Mouse (Mus musculus) brain, embryonic 18.5 days (tissue): ENCODE measurements around the gene Rap1gap2.

Source experiments
- DNase-seq: peaks from one replicate; pipeline ENCODE4 v3.0.0-alpha.2; 2012; ENCODE audit warnings: low read depth, low spot score

Rap1gap2 gene

DNA sequence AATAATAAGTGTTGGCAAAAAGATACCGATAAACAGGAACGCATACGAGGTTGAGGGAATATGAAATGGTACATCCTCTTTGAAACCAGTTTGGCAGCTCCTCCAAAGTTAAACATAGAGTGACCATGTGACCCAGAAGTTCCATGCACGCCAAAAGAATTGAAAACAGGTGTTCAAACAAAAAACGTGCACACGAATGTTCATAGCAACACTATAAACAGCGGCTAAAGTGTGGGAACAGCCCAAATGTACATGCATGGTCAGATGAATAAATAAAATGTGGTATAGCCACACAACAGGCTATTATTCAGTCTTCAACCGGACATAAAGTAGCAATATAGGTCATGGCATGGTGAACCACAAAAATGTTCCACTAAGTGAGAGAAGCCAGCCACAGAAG, 108.2 kb downstream of the Rap1gap2 start:
- no peak for DNase-seq

DNA sequence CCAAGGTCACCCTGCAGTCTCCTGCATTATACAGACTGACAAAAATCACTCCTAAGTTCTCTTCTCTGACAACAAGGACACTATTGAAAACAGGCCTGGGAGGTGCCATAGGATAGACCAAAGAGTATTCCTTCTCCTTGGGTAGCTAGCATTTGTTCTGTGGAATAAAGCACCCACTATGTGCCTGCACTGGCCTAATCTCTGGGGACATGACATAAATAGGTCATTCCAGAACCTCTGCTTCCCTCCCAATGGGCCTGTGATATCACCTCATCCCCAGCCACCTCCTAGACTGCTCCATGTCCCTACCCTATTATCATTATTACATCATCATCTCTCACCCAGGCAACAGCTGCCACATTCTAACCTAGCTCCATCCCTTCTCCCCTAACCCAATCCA, 108.7 kb downstream of the Rap1gap2 start:
- no peak for DNase-seq

DNA sequence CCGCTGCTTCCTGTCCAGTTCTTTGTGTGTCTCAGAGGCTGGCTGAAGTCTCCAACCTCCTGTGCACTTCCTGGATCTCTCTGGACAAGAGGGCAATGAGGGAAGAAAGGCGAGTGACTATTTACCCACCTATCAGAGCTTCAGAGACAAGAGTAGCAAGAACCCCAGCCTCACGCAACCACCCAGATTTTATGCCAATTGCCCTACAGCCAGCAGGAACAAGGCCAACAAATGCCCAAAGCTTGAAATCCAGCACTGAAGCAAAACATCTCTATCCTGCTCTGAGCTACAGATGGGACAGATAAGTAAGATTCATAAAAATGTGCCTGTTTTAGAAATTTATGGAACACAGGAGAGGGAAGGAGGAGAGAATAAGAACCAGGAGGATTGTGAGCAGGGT, 109.7 kb downstream of the Rap1gap2 start:
- DNase-seq = no peak

DNA sequence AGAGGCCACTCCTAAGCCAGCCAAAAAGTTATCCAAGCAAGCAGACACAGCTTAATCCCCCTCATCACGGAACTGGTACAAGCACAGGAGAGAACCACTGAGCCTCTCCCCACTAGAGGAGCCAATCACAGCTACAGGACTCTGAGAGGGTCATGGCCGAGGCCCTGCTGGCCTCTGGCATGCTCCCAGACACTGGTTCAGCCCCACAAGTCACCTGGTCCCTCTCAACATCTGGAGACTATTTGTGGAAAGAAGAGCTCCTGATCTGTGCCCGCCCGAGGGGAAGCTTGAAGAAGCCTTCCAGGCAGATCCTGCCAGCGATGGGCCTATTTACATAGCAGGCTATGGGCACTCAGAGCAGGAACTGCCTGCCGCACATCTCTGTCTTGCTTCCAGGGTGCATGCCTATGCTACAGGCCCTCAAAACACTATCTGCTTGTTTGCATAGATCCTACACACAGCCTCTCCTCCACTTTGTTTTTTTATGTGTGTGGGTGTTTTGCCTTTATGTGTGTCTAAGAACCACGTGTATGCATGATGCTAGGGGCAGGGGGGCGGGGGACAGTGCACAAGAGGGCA, 111.1 kb downstream of the Rap1gap2 start:
- DNase-seq = no peak

DNA sequence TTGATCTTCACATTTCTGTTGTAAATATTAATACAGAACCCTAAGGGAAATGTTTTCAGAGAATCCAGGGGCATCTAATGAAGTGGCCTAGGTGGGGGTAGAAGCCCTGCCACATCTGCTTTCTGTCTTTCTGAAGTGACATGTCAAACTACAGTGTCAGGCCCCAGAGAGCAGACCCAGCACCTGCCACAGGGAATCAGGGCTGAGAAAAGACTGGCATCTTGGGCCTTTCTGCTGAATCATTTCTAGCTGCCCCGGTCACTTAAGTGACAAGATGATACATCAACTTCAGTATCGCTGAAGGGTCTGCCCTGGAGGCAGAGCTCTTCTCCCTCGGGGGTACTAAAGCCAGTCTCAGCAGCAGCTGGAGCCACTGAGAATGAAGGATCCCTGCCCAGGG, 111.7 kb downstream of the Rap1gap2 start:
- DNase-seq = no peak

DNA sequence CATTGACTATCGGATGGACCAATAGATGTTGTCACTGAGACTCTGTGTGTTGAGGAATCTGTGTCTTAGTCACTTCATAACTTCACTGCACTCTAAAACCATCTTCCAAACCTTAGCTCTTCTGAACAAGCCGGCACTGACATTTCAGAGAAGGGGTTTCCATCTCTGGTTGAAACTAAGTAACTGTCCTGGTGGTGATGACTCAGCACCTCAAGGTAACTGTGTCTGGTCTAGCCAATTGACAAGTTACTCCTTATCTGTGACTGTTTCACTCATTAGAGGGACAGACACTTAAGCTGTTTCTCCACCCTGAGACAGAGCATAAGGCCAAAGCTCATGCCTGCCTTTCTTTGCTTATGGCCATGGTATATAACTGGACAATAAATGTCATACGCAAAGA, 114.1 kb downstream of the Rap1gap2 start:
- no peak for DNase-seq

DNA sequence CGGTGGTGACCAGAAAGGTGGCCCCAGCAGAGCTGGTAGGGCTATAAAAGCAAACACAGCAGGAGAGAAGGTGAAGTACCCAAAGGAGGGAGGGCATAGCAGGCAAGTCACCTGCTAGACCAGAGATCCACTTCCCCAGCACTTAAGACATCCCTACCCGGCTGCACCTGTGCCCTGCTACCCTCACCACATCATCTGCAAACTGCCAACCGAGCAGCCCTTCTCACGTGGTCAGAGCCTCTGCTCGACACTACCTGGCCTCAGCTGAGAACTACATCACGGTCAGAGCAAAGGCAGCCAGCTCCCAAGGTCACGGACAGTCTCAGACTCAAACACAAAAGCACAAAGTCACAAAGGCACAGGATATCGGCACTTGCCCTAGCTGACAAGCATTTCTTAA, 116.8 kb downstream of the Rap1gap2 start:
- no peak for DNase-seq

DNA sequence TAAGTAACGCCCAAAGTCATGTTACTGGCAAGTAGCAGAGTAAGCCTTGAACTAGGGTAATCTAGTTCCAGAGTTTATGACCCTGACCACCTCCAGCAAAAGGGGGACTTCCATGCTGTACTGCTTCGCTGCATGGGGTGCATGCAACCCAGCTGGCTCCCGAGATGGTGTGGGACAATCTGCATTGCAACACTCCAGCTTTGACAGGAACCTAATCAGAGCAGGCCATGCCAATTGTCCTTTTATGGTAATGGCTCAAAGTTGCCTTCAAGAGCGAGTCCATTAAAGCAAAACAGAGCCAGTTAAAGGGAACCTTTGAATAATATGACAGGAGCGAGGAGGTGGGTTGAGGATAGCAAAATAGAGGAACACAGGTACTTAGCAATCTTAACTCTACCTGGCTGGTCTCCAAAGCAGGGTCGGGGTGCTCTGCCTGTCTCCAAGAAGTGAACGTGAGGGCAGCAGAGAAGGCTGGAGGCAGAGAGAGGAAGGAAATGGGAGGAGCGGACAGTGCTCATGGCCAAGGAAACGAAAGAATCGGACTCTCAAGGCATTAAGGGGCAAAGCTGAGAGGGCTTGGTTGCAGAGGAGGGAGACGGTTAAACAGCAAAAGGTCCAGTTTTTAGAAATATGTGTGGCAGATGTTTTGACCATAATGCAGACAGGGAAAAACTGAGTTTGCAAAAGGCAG, 117.4 kb downstream of the Rap1gap2 start:
- DNase-seq = no peak

DNA sequence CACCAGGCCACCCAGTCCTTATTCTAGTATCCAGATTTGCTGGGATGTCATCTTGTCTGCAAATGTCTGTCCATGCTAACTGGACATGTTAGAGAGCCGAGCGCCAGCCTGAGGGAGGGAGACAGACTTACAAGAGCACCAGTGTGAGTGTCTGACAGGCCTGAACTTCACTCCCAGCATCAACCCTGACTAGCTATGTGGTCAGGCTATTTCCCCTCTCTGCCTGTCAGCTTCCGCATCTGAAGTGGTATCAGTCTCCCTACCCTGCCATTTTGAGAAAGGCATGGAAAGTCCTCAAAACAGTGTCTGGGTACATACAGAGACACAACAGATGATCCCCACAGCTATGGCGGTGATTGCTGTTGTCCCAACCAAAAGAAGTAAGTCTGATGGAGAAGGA, 119.6 kb downstream of the Rap1gap2 start:
- DNase-seq = no peak

DNA sequence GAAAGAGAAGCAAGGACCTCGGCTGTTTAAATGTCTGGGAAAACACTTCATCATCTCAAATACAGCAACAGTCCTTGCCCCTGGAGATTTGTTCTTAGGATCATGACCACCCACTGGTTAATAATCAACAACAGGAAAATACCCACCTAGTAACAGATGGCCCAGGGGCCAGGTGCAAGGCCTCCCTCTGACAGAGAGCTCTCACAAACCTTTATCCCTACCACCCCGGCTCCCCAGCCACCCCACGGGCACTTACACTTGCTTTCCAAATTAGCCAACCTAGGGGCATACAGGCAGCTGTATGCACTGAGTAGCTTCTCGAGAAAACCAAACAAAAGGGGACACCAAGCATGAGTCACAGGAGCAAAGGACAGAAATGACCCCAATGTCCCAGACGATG, 121.5 kb downstream of the Rap1gap2 start:
- DNase-seq = no peak

DNA sequence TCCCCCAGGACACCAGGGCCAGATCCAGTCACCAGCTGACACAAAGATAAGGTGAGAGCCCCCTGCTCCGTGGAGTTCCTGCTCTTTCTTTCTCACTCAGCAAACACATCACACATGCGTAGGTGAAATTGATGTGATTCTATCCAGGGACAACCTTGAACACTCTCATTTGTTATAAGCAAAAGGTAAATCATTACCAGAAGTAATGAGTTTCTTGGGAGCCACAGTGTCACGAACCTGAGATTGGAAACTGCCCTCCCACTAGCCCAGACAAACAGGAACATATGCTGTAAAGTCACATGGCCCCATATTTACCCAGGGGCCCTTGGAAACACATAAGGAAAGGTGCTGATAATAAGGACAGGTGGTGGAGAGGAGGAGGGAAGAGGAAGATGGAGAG, 122.8 kb downstream of the Rap1gap2 start:
- DNase-seq = no peak

DNA sequence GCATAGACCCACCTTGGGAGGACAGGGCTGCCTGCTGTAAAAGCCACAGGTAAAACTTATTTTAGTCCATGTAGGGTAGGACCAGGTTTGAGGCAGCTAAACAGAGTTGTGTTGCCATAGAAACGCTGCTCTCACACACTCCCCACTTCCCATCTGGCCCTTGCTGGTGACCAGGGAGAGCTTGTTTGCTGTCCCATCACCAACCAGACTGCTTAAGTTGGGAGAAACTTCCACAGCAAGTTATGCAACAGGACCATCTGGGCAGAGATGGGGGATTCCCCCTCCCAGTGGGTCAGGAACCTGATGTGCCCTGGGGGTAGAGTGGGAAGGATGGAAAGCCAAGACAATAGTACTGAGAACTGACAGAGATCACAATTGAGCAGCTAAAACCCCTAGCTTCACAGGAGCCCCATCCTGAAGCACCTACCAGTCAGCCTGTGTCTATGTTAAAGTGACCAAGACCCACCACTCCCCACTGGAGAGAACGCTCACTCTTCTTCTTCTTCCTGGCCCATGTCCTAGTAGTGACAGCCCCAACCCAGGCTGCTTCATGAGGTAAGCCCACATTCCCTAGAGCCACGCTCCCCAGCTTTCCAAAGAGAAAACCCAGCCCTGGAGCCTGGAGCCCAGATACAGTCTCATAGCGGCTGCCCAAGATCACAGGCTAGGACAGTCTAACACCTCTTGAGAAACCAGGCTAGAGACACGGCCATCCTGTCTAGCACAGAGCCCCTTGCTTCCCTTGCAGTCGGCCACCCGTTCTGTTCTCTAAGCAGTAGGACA, 125.1 kb downstream of the Rap1gap2 start:
- DNase-seq = no peak

DNA sequence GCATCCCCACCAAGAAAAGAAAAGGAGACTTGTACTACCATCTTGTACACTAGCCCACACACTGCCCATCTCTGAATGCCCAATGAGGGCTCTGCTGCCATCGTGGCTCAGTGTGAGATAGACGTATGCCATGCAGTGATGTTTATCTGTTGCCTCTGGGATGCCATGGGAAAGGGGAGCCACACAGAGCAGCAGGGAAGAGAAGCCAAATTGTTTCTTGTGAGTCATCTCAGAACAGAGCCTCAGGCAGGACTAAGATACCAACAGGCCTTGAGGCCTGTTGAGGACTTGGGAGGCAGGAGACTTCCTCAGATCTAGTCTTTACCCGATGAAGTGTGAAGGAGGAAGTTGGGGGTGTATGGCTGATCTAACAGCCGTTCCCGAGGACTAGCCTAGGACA, 126.8 kb downstream of the Rap1gap2 start:
- DNase-seq = no peak

DNA sequence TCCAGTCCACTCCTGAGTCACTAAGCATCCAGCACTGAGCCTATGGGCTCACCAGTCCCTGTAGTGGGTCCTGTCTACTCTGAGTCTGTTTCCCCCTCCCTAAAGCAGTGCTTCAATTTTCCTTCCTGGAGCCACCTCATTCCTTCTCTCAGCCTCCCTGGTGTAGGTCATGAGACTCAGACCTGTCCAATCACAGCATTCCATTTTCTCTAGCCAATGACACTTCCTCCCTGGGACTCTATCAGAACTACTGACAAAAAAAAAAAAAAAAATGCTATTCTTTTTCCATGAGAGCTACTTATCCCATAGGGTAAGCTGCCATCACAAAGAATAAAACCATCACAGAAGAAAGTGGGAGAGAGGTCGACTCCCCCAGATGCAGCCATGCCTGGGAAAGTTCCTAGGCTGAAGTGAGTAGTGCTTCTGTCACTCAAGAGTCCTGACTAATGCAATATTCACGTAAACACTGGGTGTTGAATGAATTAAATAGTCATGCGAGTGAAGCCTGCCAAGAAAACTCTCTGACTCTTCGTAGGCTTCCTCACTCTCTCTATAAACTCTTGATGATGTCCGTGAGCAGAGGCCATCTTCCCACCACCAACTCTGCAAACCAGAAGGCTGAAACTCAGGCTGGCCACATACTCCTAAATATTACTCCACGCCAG, 127.4 kb downstream of the Rap1gap2 start:
- no peak for DNase-seq

DNA sequence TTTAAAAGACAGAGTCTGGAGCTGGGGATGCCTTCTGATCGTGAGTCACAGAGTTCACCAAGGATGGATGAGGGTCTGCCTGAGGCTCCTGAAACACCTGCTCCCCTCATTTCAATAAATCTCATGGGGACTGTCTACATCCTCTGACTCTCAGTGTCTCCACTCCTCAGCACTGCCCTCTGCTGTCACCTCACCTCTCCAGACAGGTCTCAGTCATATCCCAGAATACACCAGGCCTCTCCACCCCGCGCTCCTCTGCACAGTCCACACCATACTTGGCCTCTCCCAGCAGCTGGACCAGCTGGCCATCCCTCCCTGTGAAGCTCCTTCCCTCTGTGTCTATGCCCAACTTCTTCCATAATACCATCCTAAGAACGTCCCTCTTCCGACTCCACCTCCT, 128.9 kb downstream of the Rap1gap2 start:
- no peak for DNase-seq

DNA sequence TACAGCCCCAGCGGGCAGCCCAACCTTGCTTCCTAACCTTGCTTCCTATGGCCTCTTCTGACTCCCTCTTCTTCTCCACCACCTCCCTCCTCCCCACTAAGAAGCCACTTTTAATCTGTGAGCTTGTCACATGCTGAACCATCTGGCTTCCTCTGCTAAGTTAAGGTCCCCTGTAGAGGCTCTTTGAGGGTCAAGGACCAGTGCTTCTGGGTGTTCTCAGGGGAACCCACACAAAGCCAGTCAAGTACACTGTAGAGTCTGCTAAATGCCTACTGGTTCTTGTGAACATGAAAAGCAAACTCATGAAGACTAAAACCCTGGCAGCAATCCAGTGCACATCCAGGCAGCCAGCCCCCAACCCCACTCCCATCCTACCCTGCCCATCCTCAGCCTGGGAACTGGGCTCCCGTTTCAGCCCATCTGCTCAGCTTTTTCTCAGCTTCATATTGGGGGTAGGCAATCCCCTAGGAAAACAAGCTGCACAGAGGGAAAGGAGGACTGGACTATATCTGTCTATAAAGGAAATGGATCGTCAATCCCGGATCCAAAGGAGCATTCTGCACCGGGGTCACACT, 130.9 kb downstream of the Rap1gap2 start:
- peak; percentile 16 for DNase-seq

DNA sequence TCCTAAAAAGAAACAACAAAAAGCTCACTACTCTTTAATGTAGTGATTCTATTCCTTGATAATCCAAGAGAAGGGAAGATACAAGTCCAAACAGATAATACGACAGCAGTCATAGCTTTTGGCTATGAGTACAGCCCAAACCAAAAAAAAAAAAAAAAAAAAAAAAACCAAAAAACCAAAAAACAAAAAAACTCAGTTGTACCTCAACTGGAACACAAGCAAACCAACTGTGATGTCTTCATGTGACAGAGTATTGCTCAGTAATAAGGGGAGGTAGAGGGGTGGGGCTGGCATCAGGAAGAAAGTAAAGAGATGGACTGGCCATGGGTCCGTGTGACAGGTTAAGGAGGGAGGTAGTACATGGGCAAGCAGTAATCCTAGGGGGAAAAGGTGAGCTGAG, 131.8 kb downstream of the Rap1gap2 start:
- no peak for DNase-seq

DNA sequence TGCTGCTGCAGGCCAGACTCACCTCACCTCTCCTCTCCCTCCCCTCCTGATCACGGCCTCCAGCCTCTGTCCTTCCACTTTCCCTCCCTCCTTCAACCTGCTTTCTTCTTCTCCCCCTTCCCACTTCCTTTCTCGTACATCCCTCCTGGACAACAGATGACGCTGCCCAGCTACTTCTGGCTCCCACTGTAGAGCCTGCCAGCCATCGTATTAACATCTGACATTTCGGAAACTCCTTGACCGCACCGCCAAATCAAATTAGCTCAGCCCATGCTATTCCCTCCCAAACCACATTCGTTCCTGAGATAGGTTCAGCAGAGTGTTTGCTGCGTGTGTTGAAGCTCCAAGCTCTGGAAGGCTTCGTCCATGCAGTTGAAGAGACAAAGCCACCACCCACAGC, 138.0 kb downstream of the Rap1gap2 start:
- DNase-seq = no peak

DNA sequence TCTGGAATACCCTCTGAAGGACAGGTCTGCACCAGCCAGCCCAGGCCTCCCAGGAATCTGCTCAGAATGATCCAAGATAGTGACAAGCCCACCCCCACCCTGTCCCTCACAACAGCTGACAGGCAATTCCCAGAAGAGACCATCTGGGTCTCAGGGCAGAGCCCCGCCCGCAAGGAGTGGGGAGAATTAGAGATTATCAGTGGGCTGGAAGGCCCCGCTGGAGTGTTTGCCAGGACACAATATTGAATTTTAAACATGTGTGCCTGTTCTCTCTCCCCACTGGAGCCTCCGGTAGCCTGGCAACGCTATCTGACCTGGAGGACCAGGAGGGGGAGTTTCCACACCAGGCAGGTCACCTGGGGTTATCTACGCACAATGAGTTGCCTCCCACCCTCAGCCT, 142.5 kb downstream of the Rap1gap2 start:
- no peak for DNase-seq

DNA sequence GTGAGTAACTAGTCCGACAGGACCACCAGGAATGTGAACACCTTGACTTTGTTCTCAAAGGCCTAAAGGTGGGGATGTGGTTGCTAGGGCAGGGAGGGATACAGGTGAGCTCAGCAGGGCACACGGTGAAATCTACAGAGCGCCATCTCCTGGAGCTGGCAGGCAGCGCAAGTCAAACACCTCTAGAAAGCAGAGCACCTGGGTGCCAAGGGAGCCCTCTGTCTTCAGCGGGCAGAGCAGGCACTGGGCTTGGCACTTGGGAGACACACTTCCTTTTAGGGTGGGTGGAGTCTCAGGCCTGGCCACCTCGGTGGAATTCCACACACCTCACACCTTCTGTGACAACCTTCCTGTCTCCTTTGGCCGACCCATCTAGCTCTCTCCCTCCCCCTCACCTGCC, 145.0 kb downstream of the Rap1gap2 start:
- DNase-seq = no peak

DNA sequence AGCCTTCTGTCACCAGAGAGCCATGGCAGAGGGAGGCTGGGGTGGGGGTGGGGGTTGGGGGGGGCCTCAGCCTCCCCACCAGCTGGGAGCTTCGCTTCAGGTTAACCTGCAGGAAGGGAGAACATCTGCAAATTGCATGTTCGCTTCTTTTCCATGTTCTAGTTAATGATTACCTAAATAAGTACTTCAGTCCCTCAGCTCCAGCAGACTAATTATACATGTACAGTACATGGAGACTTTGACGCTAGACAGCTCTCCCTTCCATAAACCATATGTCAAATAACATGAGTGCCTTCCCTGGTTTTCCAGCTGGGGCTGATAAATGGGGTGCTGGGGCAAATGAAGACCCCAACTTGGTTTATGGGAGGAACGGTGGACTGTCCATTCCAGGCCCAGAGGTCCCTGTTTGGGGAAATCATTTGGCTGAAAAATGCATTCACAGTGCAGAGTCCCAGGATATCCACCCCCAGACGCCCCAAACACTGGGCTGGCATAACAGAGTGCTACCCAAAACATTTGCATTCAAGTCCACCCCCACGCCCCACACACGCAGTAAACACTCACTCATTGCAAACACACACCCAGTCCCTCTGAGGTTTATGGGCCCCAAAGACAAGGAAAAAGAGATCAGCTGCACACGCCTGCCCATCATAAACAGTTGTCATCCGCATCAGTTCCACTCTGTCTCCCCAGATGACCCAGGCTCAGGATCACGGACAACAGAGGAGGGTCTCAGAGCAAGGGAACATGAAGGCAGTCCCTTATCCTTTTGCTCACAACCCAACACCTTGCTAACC, 146.3 kb downstream of the Rap1gap2 start:
- no peak for DNase-seq
